Mouse (Mus musculus) kidney, adult 2 months (tissue): ENCODE data around the gene Calr. TPM values are rescaled to one million over a fixed set of nuclear protein-coding genes. Genes with fewer than 3 reads are reported as not detected.

Experiments used
- DNase-seq: peaks from one replicate; pipeline ENCODE4 v3.0.0; 2021
- H3K27ac ChIP-seq: fragments of 200-500 bp; 2 replicates; pipeline ENCODE4 v1.5.1; 2012; ENCODE audit warnings: low read depth, low read length, control low read depth, inconsistent platforms; ENCODE audit not compliant: insufficient read depth
- H3K27me3 ChIP-seq: fragments of 200-500 bp; replicated peaks from 2 replicates; pipeline ENCODE4 v1.6.1; 2012; ENCODE audit warnings: mild to moderate bottlenecking, moderate library complexity, low read length, inconsistent platforms; ENCODE audit not compliant: control insufficient read depth, insufficient read depth
- H3K36me3 ChIP-seq: fragments of 200-500 bp; 2 replicates; pipeline ENCODE4 v1.6.1; 2012; ENCODE audit warnings: mild to moderate bottlenecking, moderate library complexity, low read length, inconsistent platforms; ENCODE audit not compliant: control insufficient read depth, insufficient read depth
- H3K4me1 ChIP-seq: fragments of 200-500 bp; 2 replicates; pipeline ENCODE4 v1.6.1; 2011; ENCODE audit warnings: low read length; ENCODE audit not compliant: control insufficient read depth, insufficient read depth
- H3K4me3 ChIP-seq: fragments of 200-500 bp; 2 replicates; pipeline ENCODE4 v1.5.1; 2011; ENCODE audit warnings: mild to moderate bottlenecking, low read depth, low read length, control low read depth; ENCODE audit not compliant: insufficient read depth
- CTCF ChIP-seq: fragments of 200-500 bp; conservative IDR thresholded peaks from 2 replicates; pipeline ENCODE4 v1.5.1; 2011; ENCODE audit warnings: low read depth, mild to moderate bottlenecking, control low read depth, low read length, moderate library complexity, mixed read lengths; ENCODE audit not compliant: insufficient read depth, insufficient read length
- POLR2A ChIP-seq: fragments of 200-500 bp; IDR thresholded peaks from one replicate; pipeline ENCODE4 v1.6.1; 2011; ENCODE audit warnings: low read depth, low read length, control low read depth
- WGBS: fragments of 180-500 bp; shearing (Covaris S2); methylation state at CpG from one replicate; pipeline ENCODE4 v1.1.7; 2018; 5-methylcytosine and 5-hydroxymethylcytosine counted together
- polyA plus RNA-seq: library from polyadenylated mRNA; depleted of rRNA; stranded (reverse); fragments of >200 nt; gene quantifications from 2 replicates; pipeline ENCODE4 v1.2.3, GENCODE M21; 2012

The Calr gene
- polyA plus RNA-seq, 1 experiment = 337 TPM

DNA sequence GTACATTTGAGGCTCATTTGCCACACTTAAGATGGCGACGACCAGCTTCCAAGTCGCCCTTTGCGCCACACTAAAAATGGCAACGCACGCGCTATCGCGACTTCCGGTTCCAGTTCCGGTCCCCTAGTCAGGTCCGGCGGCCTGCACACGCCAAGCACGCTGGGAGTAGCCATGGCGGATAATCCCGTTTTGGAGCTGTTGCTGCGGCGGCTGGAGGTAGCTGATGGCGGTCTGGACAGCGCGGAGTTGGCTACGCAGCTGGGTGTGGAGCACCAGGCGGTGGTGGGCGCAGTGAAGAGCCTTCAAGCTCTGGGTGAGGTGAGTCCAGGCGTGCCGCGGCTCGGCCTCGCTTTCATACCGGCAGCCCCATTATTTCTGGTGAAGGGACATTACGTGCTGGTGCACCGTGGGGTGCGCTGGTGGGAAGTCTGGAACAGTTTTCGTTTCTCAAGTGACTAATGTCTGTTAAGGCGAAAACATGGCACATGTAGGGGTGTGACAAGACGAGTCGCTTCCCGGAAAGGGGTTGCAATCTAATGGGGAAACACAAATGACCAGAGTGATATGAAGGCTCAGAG, 10.2 kb upstream of the Calr start, which contains the start of gene Farsa:
Gene Farsa (plus strand): TSS at position 126 of the 578 bp plus-strand sequence.
- Histone ChIP-seq H3K27ac (peak within 1 kb of the TSS; percentile 69), H3K4me3 (peak within 1 kb of the TSS; percentile 90), H3K27me3 (no peaks in the 10 kb centered on the region), H3K36me3 (no peaks in the 10 kb centered on the region), H3K4me1 (peaks cover 6% of the 10 kb centered on the region; the same call in 1 of the 2 replicates)
- under 1% methylated on average over 39 of the region's 39 CpGs for WGBS
- TF ChIP-seq POLR2A (peak; percentile 83), CTCF (no peak)
- peak; percentile 96 for DNase-seq

DNA sequence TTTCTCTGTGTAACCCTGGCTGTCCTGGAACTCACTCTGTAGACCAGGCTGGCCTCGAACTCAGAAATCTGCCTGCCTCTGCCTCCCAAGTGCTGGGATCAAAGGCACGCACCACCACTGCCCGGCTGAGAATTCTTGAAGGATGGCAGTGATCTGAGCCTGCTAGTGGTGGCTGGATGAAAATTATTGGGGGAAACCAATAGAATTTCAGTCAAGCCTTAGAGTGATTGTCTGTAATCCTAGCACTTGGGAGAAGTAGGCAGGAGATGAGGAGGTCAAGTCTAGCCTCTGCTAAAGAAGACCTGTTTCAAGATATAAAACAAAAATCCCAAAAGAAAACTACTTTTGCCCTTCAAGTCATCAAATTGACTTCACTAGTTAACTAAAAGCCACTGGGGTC, 9.7 kb upstream of the Calr start:
- H3K4me3 ChIP-seq = no peak overlapping the region
- no peak overlapping the region for H3K27ac ChIP-seq
- H3K27me3 ChIP-seq = no peaks in the 10 kb centered on the region
- peaks cover 6% of the 10 kb centered on the region; the same call in 1 of the 2 replicates for H3K4me1 ChIP-seq
- H3K36me3 ChIP-seq = no peaks in the 10 kb centered on the region
- WGBS = 92% methylated on average over 3 of the region's 3 CpGs
- DNase-seq = no peak
- TF ChIP-seq POLR2A (no peak), CTCF (no peak)

DNA sequence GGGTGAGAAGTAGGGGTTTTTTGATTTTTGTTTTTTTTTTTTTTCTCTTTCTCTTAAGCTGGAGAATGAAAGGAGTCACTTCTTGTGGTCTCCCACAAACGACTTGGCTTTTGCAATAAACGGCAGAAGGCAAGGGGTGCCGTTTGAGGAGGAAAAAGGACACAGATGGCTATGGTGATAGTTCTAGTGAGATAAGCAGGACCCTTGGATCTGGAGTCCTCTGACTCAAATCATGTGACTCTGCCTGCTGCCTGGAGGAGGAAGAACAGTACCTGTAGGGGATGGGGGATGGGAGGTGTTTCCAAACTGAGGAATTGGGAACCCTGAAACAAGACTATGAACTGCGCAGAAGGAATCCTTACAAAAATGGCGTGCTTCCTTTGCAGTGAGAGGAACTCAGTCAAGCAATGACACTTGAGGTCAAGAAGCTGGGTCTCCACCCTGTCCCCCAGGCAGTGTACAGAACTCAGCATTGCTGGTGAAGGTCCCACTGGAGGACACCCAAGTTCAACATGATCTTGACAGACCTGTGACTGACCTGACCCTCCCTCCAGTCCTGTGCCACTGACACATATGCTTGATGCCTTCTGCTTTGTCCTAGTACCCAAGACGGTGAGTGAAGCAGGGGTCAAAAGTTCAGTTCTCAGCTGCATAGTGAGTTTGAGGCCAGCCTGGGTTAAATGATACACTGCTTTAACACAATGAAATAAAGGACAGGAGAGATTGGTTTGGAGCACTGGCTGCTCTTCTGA, 1.1 kb upstream of the Calr start:
- peak; percentile 22 for DNase-seq
- peaks cover 4% of the 10 kb centered on the region for H3K36me3 ChIP-seq
- 34% methylated on average over 6 of the region's 6 CpGs for WGBS
- no peaks in the 10 kb centered on the region for H3K27me3 ChIP-seq
- TF ChIP-seq POLR2A (no peak), CTCF (no peak)
- 0 out of 2 replicates have a peak overlapping the region, but pooled peaks have one; percentile 47 for H3K27ac ChIP-seq
- peaks cover 11% of the 10 kb centered on the region for H3K4me1 ChIP-seq
- no peak overlapping the region for H3K4me3 ChIP-seq

DNA sequence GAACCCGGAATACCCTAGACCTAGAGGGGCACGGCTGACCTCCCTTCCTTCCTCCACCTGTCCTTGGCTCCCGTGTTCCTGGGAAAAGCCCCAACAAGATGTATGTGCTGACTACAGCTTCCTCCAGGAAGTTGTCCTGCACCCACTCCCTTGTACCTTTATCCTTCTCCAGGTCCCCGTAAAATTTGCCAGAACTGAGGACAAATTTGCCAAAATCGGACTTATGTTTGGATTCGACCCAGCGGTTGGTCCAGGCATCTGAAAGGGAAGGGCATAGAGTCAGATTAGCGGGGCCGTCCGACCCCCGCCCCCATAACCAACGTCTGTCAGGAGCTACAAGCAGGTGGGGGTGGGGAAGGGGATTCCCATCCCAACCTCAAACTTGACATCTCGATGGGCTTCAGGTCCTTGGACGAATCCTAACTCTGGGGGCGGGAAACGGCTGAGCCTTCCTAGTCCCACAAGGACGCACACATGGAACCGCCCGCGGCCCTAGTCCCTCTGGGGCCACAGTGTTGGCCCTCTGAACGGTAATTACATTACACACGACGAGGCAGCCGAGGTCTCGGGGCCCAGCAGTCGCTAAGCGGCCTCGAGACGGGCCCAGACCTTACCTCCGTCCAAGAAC, 526 bp downstream of the Calr start:
- H3K27me3 ChIP-seq = no peaks in the 10 kb centered on the region
- peaks cover 11% of the 10 kb centered on the region for H3K36me3 ChIP-seq
- no peak for TF ChIP-seq CTCF
- no peak for TF ChIP-seq POLR2A
- peak overlapping the region; percentile 60 for H3K27ac ChIP-seq
- H3K4me3 ChIP-seq = peak overlapping the region; percentile 92
- under 1% methylated on average over 30 of the region's 30 CpGs for WGBS
- DNase-seq = peak; percentile 18
- peaks cover 11% of the 10 kb centered on the region for H3K4me1 ChIP-seq

DNA sequence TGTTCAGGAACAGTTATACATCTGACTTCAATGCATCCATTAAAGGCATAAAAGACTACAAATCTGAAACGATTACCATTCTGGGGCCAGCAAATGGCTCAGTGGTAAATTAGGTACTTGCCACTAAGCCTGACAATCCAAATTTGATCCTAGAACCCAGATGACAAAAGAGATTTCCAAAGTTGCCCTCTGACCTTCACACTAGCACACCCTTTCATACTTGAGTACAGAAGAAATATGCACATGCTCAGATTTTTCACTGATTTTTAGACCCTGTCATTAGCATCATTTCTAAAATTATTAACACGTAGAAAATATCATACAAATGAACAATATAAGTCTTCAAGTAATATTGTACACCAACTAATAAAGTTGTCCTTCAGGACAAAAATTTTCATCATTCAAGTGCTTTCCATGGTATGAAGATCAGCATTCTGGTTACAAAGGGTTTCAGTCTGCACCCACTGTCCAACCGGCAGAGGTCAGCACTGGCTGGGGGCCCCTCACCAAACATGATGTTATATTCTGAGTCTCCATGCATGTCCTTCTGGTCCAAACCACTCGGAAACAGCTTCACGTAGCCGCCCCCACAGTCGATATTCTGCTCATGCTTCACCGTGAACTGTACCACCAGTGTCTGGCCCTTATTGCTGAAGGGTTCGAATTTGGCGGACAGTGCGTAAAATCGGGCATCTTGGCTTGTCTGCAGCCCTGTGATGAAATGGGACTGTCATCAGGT, 1.2 kb downstream of the Calr start:
- Histone ChIP-seq H3K36me3 (peaks cover 11% of the 10 kb centered on the region), H3K4me3 (peak overlapping the region; percentile 92), H3K27me3 (no peaks in the 10 kb centered on the region), H3K4me1 (peaks cover 11% of the 10 kb centered on the region), H3K27ac (peak overlapping the region; percentile 60)
- WGBS = 8% methylated on average over 12 of the region's 12 CpGs
- TF ChIP-seq POLR2A = no peak
- peak; percentile 45 for TF ChIP-seq CTCF
- DNase-seq = peak; percentile 57

DNA sequence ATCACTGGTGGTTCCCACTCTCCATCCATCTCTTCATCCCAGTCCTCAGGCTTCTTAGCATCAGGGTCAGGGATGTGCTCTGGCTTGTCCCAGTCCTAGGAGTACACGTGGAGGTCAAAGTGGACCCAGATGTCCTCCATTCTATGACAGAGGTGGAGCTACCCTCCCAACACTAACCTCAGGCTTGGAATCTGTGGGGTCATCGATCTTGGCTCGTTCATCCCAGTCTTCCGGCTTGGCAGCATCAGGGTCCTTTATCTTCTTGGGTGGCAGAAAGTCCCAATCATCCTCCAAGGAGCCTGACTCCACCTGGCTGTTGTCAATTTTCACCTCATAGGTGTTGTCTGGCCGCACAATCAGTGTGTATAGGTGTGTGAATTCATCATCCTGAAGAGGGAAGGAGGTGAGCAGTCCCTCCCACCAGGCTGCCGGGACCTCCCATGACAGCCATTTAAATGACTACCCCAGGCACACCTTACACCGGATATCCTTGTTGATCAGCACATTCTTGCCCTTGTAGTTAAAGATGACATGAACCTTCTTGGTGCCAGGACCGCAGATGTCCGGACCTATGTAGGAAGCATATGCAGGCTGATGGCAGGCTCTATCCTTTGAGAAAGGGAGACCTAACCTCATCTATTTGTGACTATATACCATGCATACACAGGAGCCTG, 2.2 kb downstream of the Calr start:
- 54% methylated on average over 9 of the region's 9 CpGs for WGBS
- peaks cover 11% of the 10 kb centered on the region for H3K4me1 ChIP-seq
- no peaks in the 10 kb centered on the region for H3K27me3 ChIP-seq
- no peak for DNase-seq
- H3K36me3 ChIP-seq = peaks cover 11% of the 10 kb centered on the region
- no peak for TF ChIP-seq POLR2A
- no peak for TF ChIP-seq CTCF
- H3K27ac ChIP-seq = no peak overlapping the region
- H3K4me3 ChIP-seq = no peak overlapping the region; the same call in 1 of the 2 replicates
